ENCODE assay signal across 31 mouse cellular contexts in genomic region chr13:23203885-23204284, GRCm38 (mm10). TPM values are rescaled to one million over a fixed set of nuclear protein-coding genes. Genes with fewer than 3 reads are reported as not detected.
"Had no signal": no experiment of that assay in that cellular context is flagged by ENCODE, and none has a peak within 500 bp of the region (broad histone marks: within the 10 kb centered on the region; RNA-seq: fewer than 3 reads in every experiment).

No protein-coding gene starts in this region.

RNA-seq across cellular contexts. Expression of gene Vmn1r221, which starts 10.0 kb away (rescaled TPM):
- total RNA-seq: common myeloid progenitor, adult 5-6 weeks; forebrain, postnatal 0 days; gastrocnemius, adult 18-20 months; gastrocnemius, adult 2 months; gastrocnemius, adult 8-10 months; gastrocnemius, postnatal 10 days; gastrocnemius, postnatal 14 days; gastrocnemius, postnatal 25 days; gastrocnemius, postnatal 36 days; gastrocnemius, postnatal 4 days; granulocyte monocyte progenitor cell, adult 5-6 weeks; heart, adult 18-20 months; heart, adult 2 months had no signal
- polyA plus RNA-seq: cerebellum, adult 2 months; cortical plate, adult 2 months; embryonic facial prominence, embryonic 10.5 days; embryonic facial prominence, embryonic 11.5 days; embryonic facial prominence, embryonic 12.5 days; embryonic facial prominence, embryonic 13.5 days; embryonic facial prominence, embryonic 14.5 days; embryonic facial prominence, embryonic 15.5 days; erythroblast, embryonic 14.5 days; forebrain, embryonic 10.5 days; forebrain, embryonic 11.5 days; forebrain, embryonic 12.5 days; forebrain, embryonic 13.5 days; forebrain, embryonic 14.5 days; forebrain, embryonic 15.5 days; forebrain, embryonic 16.5 days; forebrain, postnatal 0 days; frontal cortex, adult 2 months; gonadal fat pad, adult 2 months; heart, adult 2 months had no signal

RNA-seq across cellular contexts. Expression of gene Vmn1r220, which starts 16.1 kb away (rescaled TPM):
- total RNA-seq: common myeloid progenitor, adult 5-6 weeks; forebrain, postnatal 0 days; gastrocnemius, adult 18-20 months; gastrocnemius, adult 2 months; gastrocnemius, adult 8-10 months; gastrocnemius, postnatal 10 days; gastrocnemius, postnatal 14 days; gastrocnemius, postnatal 25 days; gastrocnemius, postnatal 36 days; gastrocnemius, postnatal 4 days; granulocyte monocyte progenitor cell, adult 5-6 weeks; heart, adult 18-20 months; heart, adult 2 months had no signal
- polyA plus RNA-seq: cerebellum, adult 2 months; cortical plate, adult 2 months; embryonic facial prominence, embryonic 10.5 days; embryonic facial prominence, embryonic 11.5 days; embryonic facial prominence, embryonic 12.5 days; embryonic facial prominence, embryonic 13.5 days; embryonic facial prominence, embryonic 14.5 days; embryonic facial prominence, embryonic 15.5 days; erythroblast, embryonic 14.5 days; forebrain, embryonic 10.5 days; forebrain, embryonic 11.5 days; forebrain, embryonic 12.5 days; forebrain, embryonic 13.5 days; forebrain, embryonic 14.5 days; forebrain, embryonic 15.5 days; forebrain, embryonic 16.5 days; forebrain, postnatal 0 days; frontal cortex, adult 2 months; gonadal fat pad, adult 2 months; heart, adult 2 months had no signal

RNA-seq across cellular contexts. Expression of gene Vmn1r222, which starts 31.9 kb away (rescaled TPM):
- total RNA-seq: common myeloid progenitor, adult 5-6 weeks; forebrain, postnatal 0 days; gastrocnemius, adult 18-20 months; gastrocnemius, adult 2 months; gastrocnemius, adult 8-10 months; gastrocnemius, postnatal 10 days; gastrocnemius, postnatal 14 days; gastrocnemius, postnatal 25 days; gastrocnemius, postnatal 36 days; gastrocnemius, postnatal 4 days; granulocyte monocyte progenitor cell, adult 5-6 weeks; heart, adult 18-20 months; heart, adult 2 months had no signal
- polyA plus RNA-seq: cerebellum, adult 2 months; cortical plate, adult 2 months; embryonic facial prominence, embryonic 10.5 days; embryonic facial prominence, embryonic 11.5 days; embryonic facial prominence, embryonic 12.5 days; embryonic facial prominence, embryonic 13.5 days; embryonic facial prominence, embryonic 14.5 days; embryonic facial prominence, embryonic 15.5 days; erythroblast, embryonic 14.5 days; forebrain, embryonic 10.5 days; forebrain, embryonic 11.5 days; forebrain, embryonic 12.5 days; forebrain, embryonic 13.5 days; forebrain, embryonic 14.5 days; forebrain, embryonic 15.5 days; forebrain, embryonic 16.5 days; forebrain, postnatal 0 days; frontal cortex, adult 2 months; gonadal fat pad, adult 2 months; heart, adult 2 months had no signal

RNA-seq across cellular contexts. Expression of gene Vmn1r223, which starts 43.0 kb away (rescaled TPM):
- total RNA-seq: common myeloid progenitor, adult 5-6 weeks; forebrain, postnatal 0 days; gastrocnemius, adult 18-20 months; gastrocnemius, adult 2 months; gastrocnemius, adult 8-10 months; gastrocnemius, postnatal 10 days; gastrocnemius, postnatal 14 days; gastrocnemius, postnatal 25 days; gastrocnemius, postnatal 36 days; gastrocnemius, postnatal 4 days; granulocyte monocyte progenitor cell, adult 5-6 weeks; heart, adult 18-20 months; heart, adult 2 months had no signal
- polyA plus RNA-seq: cerebellum, adult 2 months; cortical plate, adult 2 months; embryonic facial prominence, embryonic 10.5 days; embryonic facial prominence, embryonic 11.5 days; embryonic facial prominence, embryonic 12.5 days; embryonic facial prominence, embryonic 13.5 days; embryonic facial prominence, embryonic 14.5 days; embryonic facial prominence, embryonic 15.5 days; erythroblast, embryonic 14.5 days; forebrain, embryonic 10.5 days; forebrain, embryonic 11.5 days; forebrain, embryonic 12.5 days; forebrain, embryonic 13.5 days; forebrain, embryonic 14.5 days; forebrain, embryonic 15.5 days; forebrain, embryonic 16.5 days; forebrain, postnatal 0 days; frontal cortex, adult 2 months; gonadal fat pad, adult 2 months; heart, adult 2 months had no signal

RNA-seq across cellular contexts. Expression of gene Vmn1r219, which starts 44.8 kb away (rescaled TPM):
- total RNA-seq: common myeloid progenitor, adult 5-6 weeks; forebrain, postnatal 0 days; gastrocnemius, adult 18-20 months; gastrocnemius, adult 2 months; gastrocnemius, adult 8-10 months; gastrocnemius, postnatal 10 days; gastrocnemius, postnatal 14 days; gastrocnemius, postnatal 25 days; gastrocnemius, postnatal 36 days; gastrocnemius, postnatal 4 days; granulocyte monocyte progenitor cell, adult 5-6 weeks; heart, adult 18-20 months; heart, adult 2 months had no signal
- polyA plus RNA-seq: cerebellum, adult 2 months; cortical plate, adult 2 months; embryonic facial prominence, embryonic 13.5 days; embryonic facial prominence, embryonic 14.5 days; embryonic facial prominence, embryonic 15.5 days; erythroblast, embryonic 14.5 days; forebrain, embryonic 11.5 days; forebrain, embryonic 13.5 days; forebrain, embryonic 14.5 days; forebrain, embryonic 15.5 days; forebrain, embryonic 16.5 days; forebrain, postnatal 0 days; frontal cortex, adult 2 months; gonadal fat pad, adult 2 months; heart, adult 2 months had no signal
